Mouse (Mus musculus) forebrain, embryonic 16.5 days (tissue): ENCODE results near the gene Elac2. TPM values are rescaled to one million over a fixed set of nuclear protein-coding genes. Genes with fewer than 3 reads are reported as not detected.

ENCODE experiments used
- ATAC-seq: fragments of 200-750 bp; cut with Nextera tagmentation; 2 replicates; pipeline ENCODE4 v1.8.0; 2017; ENCODE audit warnings: mild to moderate bottlenecking, moderate library complexity
- H3K27ac ChIP-seq: fragments of 300-500 bp; sonication (generic); 2 replicates; pipeline ENCODE4 v1.5.1; 2014; ENCODE audit warnings: low read length, control low read depth
- H3K27me3 ChIP-seq: fragments of 300-500 bp; sonication (generic); replicated peaks from 2 replicates; pipeline ENCODE4 v1.6.1; 2014; ENCODE audit warnings: low read length; ENCODE audit not compliant: control insufficient read depth, insufficient read depth
- H3K36me3 ChIP-seq: fragments of 300-500 bp; sonication (generic); 2 replicates; pipeline ENCODE4 v1.6.1; 2014; ENCODE audit not compliant: control insufficient read depth, insufficient read depth
- H3K4me1 ChIP-seq: fragments of 300-500 bp; sonication (generic); replicated peaks from 2 replicates; pipeline ENCODE4 v1.6.1; 2014; ENCODE audit warnings: low read length; ENCODE audit not compliant: control insufficient read depth, insufficient read depth
- H3K4me2 ChIP-seq: fragments of 300-500 bp; sonication (generic); 2 replicates; pipeline ENCODE4 v1.6.1; 2014; ENCODE audit warnings: mild to moderate bottlenecking, low read length, control low read depth
- H3K4me3 ChIP-seq: fragments of 300-500 bp; sonication (generic); replicated peaks from 2 replicates; pipeline ENCODE4 v1.5.1; 2014; ENCODE audit warnings: mild to moderate bottlenecking, low read length, control low read depth
- H3K9ac ChIP-seq: fragments of 300-500 bp; sonication (generic); replicated peaks from 2 replicates; pipeline ENCODE4 v1.6.1; 2014; ENCODE audit warnings: low read depth, low read length, control low read depth
- H3K9me3 ChIP-seq: fragments of 300-500 bp; sonication (generic); 2 replicates; pipeline ENCODE4 v1.6.1; 2016; ENCODE audit warnings: low read length; ENCODE audit not compliant: control insufficient read depth
- WGBS: fragments of 180-500 bp; shearing (Covaris S2); extraction: QIAGEN DNeasy Blood & Tissue Kit; methylation state at CpG from one replicate; pipeline ENCODE4 v1.1.7; 2014; 5-methylcytosine and 5-hydroxymethylcytosine counted together
- polyA plus RNA-seq: library from polyadenylated mRNA; unstranded; fragments of >200 nt; fragmentation: Nextera tagmentation; extraction: Ambion mirVana; gene quantifications from 2 replicates; pipeline ENCODE4 v1.2.1, GENCODE M21; 2015

Gene Elac2
- polyA plus RNA-seq, 1 experiment from 2014 or later = 34.3 TPM

GRCm38 (mm10) chr11:65006047-65006446 lies 27.2 kb downstream of the Elac2 start:
- Histone ChIP-seq H3K4me3 (no peak overlapping the region), H3K4me2 (no peak overlapping the region), H3K4me1 (no peaks in the 10 kb centered on the region; the same call in 1 of the 2 replicates), H3K27ac (no peak overlapping the region), H3K27me3 (no peaks in the 10 kb centered on the region), H3K9ac (no peak overlapping the region), H3K36me3 (peaks cover 21% of the 10 kb centered on the region), H3K9me3 (no peaks in the 10 kb centered on the region)
- 84% methylated on average over 4 of the region's 4 CpGs for WGBS
- ATAC-seq = no peak

GRCm38 (mm10) chr11:65013906-65014305 lies 35.1 kb downstream of the Elac2 start:
- 85% methylated on average over 6 of the region's 6 CpGs for WGBS
- H3K4me2 ChIP-seq = no peak overlapping the region

GRCm38 (mm10) chr11:65016754-65017153 lies 37.9 kb downstream of the Elac2 start:
- no peak for ATAC-seq
- Histone ChIP-seq H3K4me3 (no peak overlapping the region), H3K4me1 (no peaks in the 10 kb centered on the region), H3K36me3 (no peaks in the 10 kb centered on the region), H3K4me2 (no peak overlapping the region), H3K9ac (no peak overlapping the region), H3K9me3 (no peaks in the 10 kb centered on the region), H3K27ac (no peak overlapping the region), H3K27me3 (no peaks in the 10 kb centered on the region)
- WGBS = 90% methylated on average over 1 of the region's 1 CpGs

More at GRCm38 (mm10) chr11:65013906-65014305, 35.1 kb downstream of the Elac2 start:
- H3K27ac ChIP-seq = no peak overlapping the region
- H3K9me3 ChIP-seq = no peaks in the 10 kb centered on the region
- H3K27me3 ChIP-seq = no peaks in the 10 kb centered on the region
- no peaks in the 10 kb centered on the region for H3K36me3 ChIP-seq
- H3K9ac ChIP-seq = no peak overlapping the region
- H3K4me3 ChIP-seq = no peak overlapping the region
- ATAC-seq = no peak
- no peaks in the 10 kb centered on the region for H3K4me1 ChIP-seq

GRCm38 (mm10) chr11:65020744-65021143 lies 41.9 kb downstream of the Elac2 start:
- H3K36me3 ChIP-seq = no peaks in the 10 kb centered on the region
- H3K9me3 ChIP-seq = no peaks in the 10 kb centered on the region
- no peak overlapping the region for H3K9ac ChIP-seq
- H3K27ac ChIP-seq = no peak overlapping the region
- 93% methylated on average over 4 of the region's 4 CpGs for WGBS
- H3K27me3 ChIP-seq = no peaks in the 10 kb centered on the region
- no peaks in the 10 kb centered on the region for H3K4me1 ChIP-seq
- H3K4me3 ChIP-seq = no peak overlapping the region
- no peak for ATAC-seq
- H3K4me2 ChIP-seq = no peak overlapping the region

GRCm38 (mm10) chr11:65022771-65023170 lies 43.9 kb downstream of the Elac2 start:
- Histone ChIP-seq H3K4me1 (no peaks in the 10 kb centered on the region), H3K4me2 (no peak overlapping the region), H3K9ac (no peak overlapping the region), H3K4me3 (no peak overlapping the region), H3K9me3 (no peaks in the 10 kb centered on the region), H3K36me3 (no peaks in the 10 kb centered on the region), H3K27me3 (no peaks in the 10 kb centered on the region), H3K27ac (no peak overlapping the region)
- 94% methylated on average over 11 of the region's 11 CpGs for WGBS
- no peak for ATAC-seq

- Histone ChIP-seq H3K36me3 (peaks cover 3% of the 10 kb centered on the region; the same call in 1 of the 2 replicates), H3K4me1 (no peaks in the 10 kb centered on the region), H3K9ac (no peak overlapping the region), H3K4me2 (no peak overlapping the region), H3K27ac (no peak overlapping the region), H3K9me3 (no peaks in the 10 kb centered on the region), H3K4me3 (no peak overlapping the region), H3K27me3 (no peaks in the 10 kb centered on the region)
- no peak for ATAC-seq
- WGBS = 70% methylated on average over 5 of the region's 5 CpGs
Observed at GRCm38 (mm10) chr11:65028049-65028448, 49.2 kb downstream of the Elac2 start.

- no peak overlapping the region for H3K4me3 ChIP-seq
- WGBS = 79% methylated on average over 1 of the region's 1 CpGs
- H3K4me2 ChIP-seq = no peak overlapping the region
Observed at GRCm38 (mm10) chr11:65030201-65030600, 51.4 kb downstream of the Elac2 start.

GRCm38 (mm10) chr11:65032221-65032620 lies 53.4 kb downstream of the Elac2 start:
- WGBS = 99% methylated on average over 7 of the region's 7 CpGs

More at GRCm38 (mm10) chr11:65030201-65030600, 51.4 kb downstream of the Elac2 start:
- Histone ChIP-seq H3K27me3 (no peaks in the 10 kb centered on the region), H3K36me3 (peaks cover 4% of the 10 kb centered on the region; the same call in 1 of the 2 replicates), H3K4me1 (no peaks in the 10 kb centered on the region), H3K27ac (no peak overlapping the region), H3K9ac (no peak overlapping the region), H3K9me3 (no peaks in the 10 kb centered on the region)
- no peak for ATAC-seq

GRCm38 (mm10) chr11:65038996-65039395 lies 60.2 kb downstream of the Elac2 start:
- no peak overlapping the region for H3K9ac ChIP-seq
- ATAC-seq = no peak

More at GRCm38 (mm10) chr11:65032221-65032620, 53.4 kb downstream of the Elac2 start:
- Histone ChIP-seq H3K4me3 (no peak overlapping the region), H3K27ac (no peak overlapping the region), H3K9ac (no peak overlapping the region), H3K4me1 (no peaks in the 10 kb centered on the region), H3K9me3 (no peaks in the 10 kb centered on the region), H3K27me3 (no peaks in the 10 kb centered on the region), H3K4me2 (no peak overlapping the region), H3K36me3 (peaks cover 5% of the 10 kb centered on the region; the same call in 1 of the 2 replicates)
- ATAC-seq = no peak

More at GRCm38 (mm10) chr11:65038996-65039395, 60.2 kb downstream of the Elac2 start:
- Histone ChIP-seq H3K36me3 (0 out of 2 replicates have a peak, but pooled peaks cover 2% of the 10 kb centered on the region), H3K4me3 (no peak overlapping the region), H3K9me3 (no peaks in the 10 kb centered on the region), H3K4me2 (no peak overlapping the region), H3K27ac (no peak overlapping the region), H3K27me3 (no peaks in the 10 kb centered on the region), H3K4me1 (peaks cover 3% of the 10 kb centered on the region; the same call in 1 of the 2 replicates)
- 64% methylated on average over 2 of the region's 2 CpGs for WGBS
